Mouse (Mus musculus) stomach, embryonic 14.5 days (tissue): ENCODE results near the gene Atp13a3. TPM values are rescaled to one million over a fixed set of nuclear protein-coding genes. Genes with fewer than 3 reads are reported as not detected.
"Not testable (repeated sequence)": the region's sequence is repeated elsewhere in the genome, so short reads cannot be mapped to it uniquely, and the experiment has no call there.

Experiments used
- ATAC-seq: fragments of 200-750 bp; cut with Nextera tagmentation; 2 replicates; pipeline ENCODE4 v1.8.0; 2017; ENCODE audit warnings: low read depth, moderate TSS enrichment; ENCODE audit not compliant: insufficient number of reproducible peaks, insufficient read depth, low FRiP score
- H3K27ac ChIP-seq: fragments of 300-500 bp; sonication (generic); 2 replicates; pipeline ENCODE4 v1.5.1; 2014; ENCODE audit warnings: mild to moderate bottlenecking, low read length, moderate library complexity, mixed read lengths
- H3K27me3 ChIP-seq: fragments of 300-500 bp; sonication (generic); 2 replicates; pipeline ENCODE4 v1.6.1; 2014; ENCODE audit warnings: low read length, control low read depth, mixed read lengths; ENCODE audit not compliant: control insufficient read depth, insufficient read depth
- H3K36me3 ChIP-seq: fragments of 300-500 bp; sonication (generic); 2 replicates; pipeline ENCODE4 v1.6.1; 2014; ENCODE audit warnings: mild to moderate bottlenecking, control low read depth, low read length, moderate library complexity, mixed read lengths; ENCODE audit not compliant: control insufficient read depth, insufficient read depth
- H3K4me1 ChIP-seq: fragments of 300-500 bp; sonication (generic); 2 replicates; pipeline ENCODE4 v1.6.1; 2014; ENCODE audit warnings: low read length, control low read depth, mixed read lengths; ENCODE audit not compliant: control insufficient read depth, insufficient read depth
- H3K4me2 ChIP-seq: fragments of 300-500 bp; sonication (generic); replicated peaks from 2 replicates; pipeline ENCODE4 v1.6.1; 2014; ENCODE audit warnings: low read depth, low read length, control low read depth
- H3K4me3 ChIP-seq: fragments of 300-500 bp; sonication (generic); 2 replicates; pipeline ENCODE4 v1.5.1; 2014; ENCODE audit warnings: low read depth, low read length, control low read depth
- H3K9ac ChIP-seq: fragments of 300-500 bp; sonication (generic); replicated peaks from 2 replicates; pipeline ENCODE4 v1.6.1; 2014; ENCODE audit warnings: low read depth, mild to moderate bottlenecking, control low read depth, low read length, moderate library complexity, mixed read lengths
- H3K9me3 ChIP-seq: fragments of 300-500 bp; sonication (generic); 2 replicates; pipeline ENCODE4 v1.6.1; 2016; ENCODE audit warnings: low read depth, low read length, control low read depth; ENCODE audit not compliant: control insufficient read depth
- WGBS: fragments of 180-500 bp; shearing (Covaris S2); extraction: QIAGEN DNeasy Blood & Tissue Kit; methylation state at CpG from one replicate; pipeline ENCODE4 v1.1.7; 2014; 5-methylcytosine and 5-hydroxymethylcytosine counted together
- polyA plus RNA-seq: library from polyadenylated mRNA; unstranded; fragments of >200 nt; fragmentation: Nextera tagmentation; extraction: Ambion mirVana; gene quantifications from 2 replicates; pipeline ENCODE4 v1.2.1, GENCODE M21; 2014

Gene Atp13a3
- polyA plus RNA-seq, 1 experiment from 2014 or later = 14.5 TPM

DNA sequence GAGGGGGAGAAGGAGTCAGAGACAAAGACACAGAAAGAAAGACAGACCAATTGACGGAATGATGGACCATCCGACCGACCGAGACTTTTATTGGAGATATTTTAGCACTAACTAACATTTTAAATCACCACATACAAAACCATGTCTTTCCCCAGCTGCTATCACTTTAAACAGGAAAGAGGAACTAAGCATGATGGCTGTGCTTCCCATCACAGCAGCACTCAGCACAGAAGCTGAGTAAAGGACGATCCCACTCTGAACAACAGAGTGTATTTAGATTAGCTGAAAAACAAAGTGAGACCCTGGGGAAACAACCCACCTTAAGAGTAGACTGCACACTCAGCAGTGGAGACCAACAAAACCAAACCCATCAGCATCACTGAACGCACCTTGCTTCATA is 41.2 kb downstream of the Atp13a3 start:
- 90% methylated on average over 6 of the region's 6 CpGs for WGBS

DNA sequence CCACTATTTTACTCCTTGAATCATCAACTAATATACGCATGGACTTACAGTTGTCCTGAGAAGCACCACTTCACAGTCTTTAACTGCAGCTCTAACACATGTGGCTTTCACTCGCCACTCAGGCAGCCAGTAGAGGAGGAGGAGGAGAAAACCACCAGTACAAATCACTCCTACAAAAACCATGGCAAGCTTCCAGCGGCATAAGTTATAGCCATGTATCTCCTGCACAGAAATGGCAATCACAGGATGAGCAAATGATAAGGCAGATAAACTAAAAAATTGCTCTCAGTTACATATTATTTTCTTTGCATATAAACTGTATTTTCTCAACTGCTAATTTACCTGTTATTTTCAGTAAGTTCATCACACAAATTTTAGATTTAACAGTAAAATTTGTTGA is 43.2 kb downstream of the Atp13a3 start:
- ATAC-seq = no peak

More for the DNA sequence above, 41.2 kb downstream of the Atp13a3 start:
- ATAC-seq = no peak
- Histone ChIP-seq H3K9me3 (no peaks in the 10 kb centered on the region), H3K27ac (no peak overlapping the region), H3K4me2 (no peak overlapping the region), H3K27me3 (no peaks in the 10 kb centered on the region), H3K4me1 (no peaks in the 10 kb centered on the region), H3K9ac (no peak overlapping the region), H3K36me3 (no peaks in the 10 kb centered on the region), H3K4me3 (no peak overlapping the region)

GRCm38 (mm10) chr16:30353489-30353888 is 52.3 kb downstream of the Atp13a3 start:
- not testable (repeated sequence) for H3K27ac ChIP-seq, H3K4me2 ChIP-seq, H3K9me3 ChIP-seq, H3K4me3 ChIP-seq, H3K27me3 ChIP-seq, H3K9ac ChIP-seq, ATAC-seq, H3K4me1 ChIP-seq
- H3K36me3 ChIP-seq = peaks cover 20% of the 10 kb centered on the region
- WGBS = 96% methylated on average over 11 of the region's 11 CpGs

More for the DNA sequence above, 43.2 kb downstream of the Atp13a3 start:
- H3K27ac ChIP-seq = no peak overlapping the region
- no peak overlapping the region for H3K4me3 ChIP-seq
- H3K9ac ChIP-seq = no peak overlapping the region
- H3K36me3 ChIP-seq = no peaks in the 10 kb centered on the region
- H3K4me1 ChIP-seq = no peaks in the 10 kb centered on the region
- 85% methylated on average over 3 of the region's 3 CpGs for WGBS
- H3K27me3 ChIP-seq = no peaks in the 10 kb centered on the region
- no peaks in the 10 kb centered on the region for H3K9me3 ChIP-seq
- H3K4me2 ChIP-seq = no peak overlapping the region

- peaks cover 6% of the 10 kb centered on the region; the same call in 1 of the 2 replicates for H3K36me3 ChIP-seq
- no peak overlapping the region for H3K27ac ChIP-seq
- no peak overlapping the region for H3K9ac ChIP-seq
- no peaks in the 10 kb centered on the region for H3K4me1 ChIP-seq
- ATAC-seq = no peak
- no peak overlapping the region for H3K4me2 ChIP-seq
- no peaks in the 10 kb centered on the region for H3K9me3 ChIP-seq
- no peak overlapping the region for H3K4me3 ChIP-seq
- H3K27me3 ChIP-seq = peaks cover 5% of the 10 kb centered on the region
Measured at GRCm38 (mm10) chr16:30314236-30314635, 91.5 kb downstream of the Atp13a3 start.

- Histone ChIP-seq H3K36me3 (peaks cover 3% of the 10 kb centered on the region; the same call in 1 of the 2 replicates), H3K27ac (no peak within 1 kb of the TSS), H3K9ac (no peak within 1 kb of the TSS), H3K9me3 (no peaks in the 10 kb centered on the region), H3K4me3 (peak within 1 kb of the TSS; percentile 54; the same call in 1 of the 2 replicates), H3K4me1 (0 out of 2 replicates have a peak, but pooled peaks cover 5% of the 10 kb centered on the region), H3K4me2 (peak within 1 kb of the TSS; percentile 100), H3K27me3 (peaks cover 16% of the 10 kb centered on the region)
- no peak for ATAC-seq
Measured at GRCm38 (mm10) chr16:30310647-30311046, 95.1 kb downstream of the Atp13a3 start, which contains the start of gene Gp5. Gp5 (minus strand) TSS chr16:30310779.

DNA sequence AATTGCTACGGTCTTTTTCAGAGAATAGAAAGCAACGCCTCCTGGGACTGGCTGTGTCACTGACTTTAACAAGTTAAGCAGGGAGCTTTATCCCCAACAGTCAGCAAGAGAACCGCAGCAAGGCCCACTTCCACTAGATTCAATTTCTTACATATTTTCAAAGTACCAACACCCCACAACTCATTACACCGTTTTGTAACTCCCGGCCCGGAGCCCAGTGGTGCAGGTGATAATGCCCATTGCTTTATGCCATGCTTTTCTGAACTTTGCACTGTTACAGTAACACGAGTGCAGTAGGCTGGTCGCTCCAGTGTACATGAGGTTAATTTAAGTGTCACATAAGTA is 95.6 kb downstream of the Atp13a3 start:
- no peak for ATAC-seq
- Histone ChIP-seq H3K27ac (no peak overlapping the region), H3K4me3 (no peak overlapping the region), H3K9me3 (no peaks in the 10 kb centered on the region), H3K4me2 (no peak overlapping the region), H3K27me3 (peaks cover 16% of the 10 kb centered on the region), H3K4me1 (0 out of 2 replicates have a peak, but pooled peaks cover 5% of the 10 kb centered on the region), H3K9ac (no peak overlapping the region), H3K36me3 (no peaks in the 10 kb centered on the region; the same call in 1 of the 2 replicates)
- WGBS = 61% methylated on average over 8 of the region's 8 CpGs

DNA sequence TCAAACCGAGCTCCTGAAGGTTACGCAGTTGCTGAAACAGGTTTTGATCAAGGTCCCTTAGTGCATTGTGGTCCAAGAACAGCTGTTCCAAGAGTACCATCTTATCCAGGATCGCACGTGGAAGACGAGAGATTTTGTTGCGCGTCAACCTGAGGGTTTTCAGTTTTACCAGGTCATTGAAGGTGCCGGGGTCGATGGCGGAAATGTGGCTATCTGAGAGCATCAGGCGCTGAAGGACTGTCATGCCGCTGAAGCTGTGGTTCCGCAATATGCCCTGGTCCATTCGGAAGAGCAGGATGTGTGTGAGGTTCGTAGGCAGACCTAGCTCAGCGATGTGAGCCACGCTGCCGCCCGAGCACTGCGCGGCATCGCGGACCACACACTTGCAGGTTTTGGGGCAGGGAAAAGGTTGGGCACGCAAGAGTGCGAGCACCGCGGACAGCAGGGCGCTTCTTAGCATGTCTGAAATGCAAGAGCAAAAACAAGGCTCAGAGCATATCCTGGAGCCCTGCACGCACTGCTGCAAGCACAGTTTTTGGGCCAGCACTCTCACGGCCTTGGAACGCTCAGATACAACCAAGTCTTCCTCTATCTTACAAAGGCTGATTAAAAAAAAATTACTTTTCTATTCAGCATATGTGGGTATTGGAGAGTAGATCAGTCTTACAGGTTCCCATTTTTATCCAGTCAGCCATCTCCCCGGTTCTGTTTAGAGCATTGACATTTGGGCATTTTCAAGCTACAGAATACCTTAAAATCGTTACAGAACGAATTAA is 96.2 kb downstream of the Atp13a3 start:
- ATAC-seq = no peak
- no peak overlapping the region for H3K9ac ChIP-seq
- WGBS = 5% methylated on average over 34 of the region's 34 CpGs
- peaks cover 16% of the 10 kb centered on the region for H3K27me3 ChIP-seq
- H3K36me3 ChIP-seq = no peaks in the 10 kb centered on the region; the same call in 1 of the 2 replicates
- H3K4me1 ChIP-seq = 0 out of 2 replicates have a peak, but pooled peaks cover 5% of the 10 kb centered on the region
- H3K4me2 ChIP-seq = peak overlapping the region; percentile 100
- no peaks in the 10 kb centered on the region for H3K9me3 ChIP-seq
- peak overlapping the region; percentile 54 for H3K4me3 ChIP-seq
- no peak overlapping the region for H3K27ac ChIP-seq

DNA sequence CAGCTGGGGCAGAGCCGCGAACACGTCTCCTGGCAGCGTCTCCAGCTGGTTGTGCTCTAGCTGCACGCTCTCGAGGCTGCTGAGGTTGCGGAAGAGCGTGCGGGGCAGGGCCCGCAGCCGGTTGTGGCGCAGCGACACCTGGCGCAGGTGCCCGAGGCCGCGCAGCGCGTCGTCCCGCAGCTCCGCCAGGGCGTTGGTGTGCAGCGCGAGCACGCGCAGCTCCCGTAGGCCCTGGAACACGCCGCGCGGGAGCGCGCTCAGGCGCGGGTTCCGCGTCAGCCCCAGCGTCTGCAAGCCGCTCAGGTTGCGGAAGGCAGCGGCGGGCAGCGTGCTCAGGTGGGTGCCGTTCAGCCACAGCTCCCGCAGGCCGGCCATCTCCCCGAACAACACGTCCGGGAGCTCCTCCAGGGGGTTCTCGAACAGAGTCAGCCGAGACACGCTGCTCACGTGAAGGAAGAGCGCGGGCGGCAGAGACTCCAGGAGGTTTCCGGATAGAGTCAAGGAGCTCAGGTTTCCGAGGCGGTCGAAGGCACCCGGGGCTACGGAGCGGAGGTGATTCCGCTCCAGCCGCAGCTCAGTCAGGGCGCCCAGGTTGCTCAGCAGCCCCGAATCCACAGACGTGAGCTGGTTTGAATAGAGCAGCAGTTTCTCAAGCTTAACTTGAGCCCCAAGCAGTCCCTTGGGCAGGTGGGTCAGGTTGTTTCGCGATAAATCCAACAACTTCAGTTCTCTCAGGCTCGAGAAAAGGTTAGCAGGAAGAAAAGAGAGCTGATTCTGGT is 97.0 kb downstream of the Atp13a3 start:
- Histone ChIP-seq H3K27ac (no peak overlapping the region), H3K27me3 (peaks cover 16% of the 10 kb centered on the region), H3K36me3 (no peaks in the 10 kb centered on the region; the same call in 1 of the 2 replicates), H3K4me2 (peak overlapping the region; percentile 100), H3K4me3 (peak overlapping the region; percentile 54), H3K9ac (peak overlapping the region; percentile 33), H3K4me1 (0 out of 2 replicates have a peak, but pooled peaks cover 5% of the 10 kb centered on the region), H3K9me3 (no peaks in the 10 kb centered on the region)
- peak; percentile 64 for ATAC-seq
- under 1% methylated on average over 72 of the region's 72 CpGs for WGBS
